Mouse (Mus musculus) lung, postnatal 10 days (tissue): Measurements from ENCODE around the gene Ndufa4l2.
A peak's percentile ranks its signal among the peaks of the same experiment; 100 is the strongest.

Experiments used
- DNase-seq: peaks from one replicate; pipeline ENCODE4 v3.0.0; 2021

The Ndufa4l2 gene

DNA sequence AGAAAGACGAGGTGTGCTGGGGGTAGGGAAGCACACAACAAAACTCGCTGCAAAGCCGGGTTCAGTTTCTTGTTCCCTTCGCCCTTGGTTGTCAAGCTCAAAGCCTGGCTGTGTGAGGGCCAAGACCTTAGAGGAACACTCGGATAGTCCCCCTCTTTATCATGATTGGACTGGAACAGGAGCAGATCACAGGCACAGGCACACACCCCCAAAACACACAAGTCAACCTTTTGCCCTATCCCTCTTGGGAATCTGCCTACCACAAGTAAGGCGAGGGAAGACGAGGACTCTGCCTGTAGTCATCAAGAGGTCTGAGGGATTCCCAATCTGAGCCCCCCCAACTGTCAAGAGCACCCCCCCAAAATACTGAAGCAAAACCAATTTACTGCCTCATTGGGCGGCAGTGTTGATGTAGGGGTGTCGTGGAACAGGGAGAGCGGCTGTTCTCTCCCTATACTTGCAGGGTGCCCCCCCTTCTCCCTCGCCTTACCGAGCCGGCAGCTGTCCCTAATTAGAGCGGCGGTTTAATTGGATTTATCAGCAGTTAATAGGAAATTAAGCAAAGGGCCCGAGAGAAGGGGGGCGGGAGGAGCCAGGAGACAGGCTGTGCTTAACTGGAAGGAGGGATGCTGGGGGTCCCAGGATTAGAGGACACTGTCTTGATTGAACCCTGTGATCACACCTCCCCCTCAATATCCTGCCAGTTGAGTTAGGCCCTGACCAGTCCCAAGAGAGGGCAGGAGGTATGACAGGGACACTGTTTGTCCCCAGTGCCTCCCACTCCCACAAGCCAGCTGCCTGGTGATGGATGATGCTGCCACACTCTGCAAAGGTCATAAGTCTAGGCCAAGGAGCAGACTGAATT, 4.7 kb upstream of the Ndufa4l2 start:
- DNase-seq, result no peak

DNA sequence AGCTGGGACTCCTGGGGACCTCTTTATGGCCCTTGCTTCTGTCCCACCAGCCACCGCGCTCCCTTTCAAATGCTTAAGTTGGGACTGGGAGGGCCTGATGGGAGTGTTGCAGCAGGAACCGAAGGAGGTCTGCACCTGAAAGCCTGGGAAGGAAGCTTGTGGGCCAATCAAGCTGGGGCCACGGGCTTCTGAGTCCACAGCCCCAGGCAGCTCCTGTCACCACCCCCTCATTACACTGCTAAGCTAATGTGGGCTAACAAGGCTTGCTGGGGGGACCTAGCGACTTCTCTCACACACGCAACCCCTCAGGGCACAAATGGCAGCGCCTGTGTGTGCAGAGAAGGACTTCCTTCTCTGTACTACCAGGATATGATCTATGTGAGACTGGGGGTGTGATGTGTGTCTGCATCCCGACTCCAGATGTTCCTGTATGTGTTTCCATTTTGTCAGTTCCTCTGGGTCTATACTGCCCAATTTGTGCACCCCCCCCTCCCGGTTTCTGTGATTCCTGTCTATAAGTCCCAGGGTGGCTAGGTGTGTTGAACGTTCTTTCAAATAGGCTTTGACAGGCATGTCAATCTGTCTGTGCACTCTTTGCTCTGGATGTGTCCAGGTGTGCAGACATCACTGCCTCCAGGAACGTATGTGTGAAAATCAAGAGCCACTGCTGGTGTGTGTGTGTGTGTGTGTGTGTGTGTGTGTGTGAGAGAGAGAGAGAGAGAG, 3.7 kb upstream of the Ndufa4l2 start:
- no peak for DNase-seq

DNA sequence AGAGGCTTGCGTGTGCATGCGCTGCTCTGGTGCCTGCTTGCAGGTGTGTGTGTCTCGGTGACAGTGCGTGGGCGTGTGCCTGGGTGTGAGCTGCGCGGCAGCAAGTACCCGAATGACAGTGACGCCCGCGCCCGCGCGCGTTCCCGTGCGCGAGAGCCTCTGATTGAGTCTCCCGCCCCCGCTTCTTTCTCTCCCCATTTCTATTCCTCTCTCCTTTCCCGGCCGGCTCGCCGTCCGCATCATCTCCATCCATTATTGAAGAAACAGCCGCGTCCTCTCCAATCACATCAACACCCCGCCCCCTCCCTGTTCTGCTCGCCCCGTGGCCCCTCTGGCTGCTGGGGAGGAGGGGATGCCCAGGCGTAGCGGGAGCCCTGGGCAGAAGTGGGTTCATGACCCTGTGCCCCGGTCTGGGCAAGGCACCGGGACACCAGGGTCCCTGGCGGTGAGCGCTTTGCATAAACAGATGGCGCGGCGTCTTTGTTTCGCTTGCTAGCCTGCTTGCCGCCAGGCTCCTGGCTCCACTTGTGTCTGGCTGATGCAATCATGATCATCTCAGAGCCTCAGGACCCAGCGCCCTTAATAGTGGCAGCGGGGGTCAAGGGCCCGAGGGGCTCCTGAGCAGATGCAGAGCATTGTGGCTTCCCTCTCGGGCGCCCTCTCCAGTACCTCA, 3.0 kb upstream of the Ndufa4l2 start:
- DNase-seq, result peak; percentile 61

DNA sequence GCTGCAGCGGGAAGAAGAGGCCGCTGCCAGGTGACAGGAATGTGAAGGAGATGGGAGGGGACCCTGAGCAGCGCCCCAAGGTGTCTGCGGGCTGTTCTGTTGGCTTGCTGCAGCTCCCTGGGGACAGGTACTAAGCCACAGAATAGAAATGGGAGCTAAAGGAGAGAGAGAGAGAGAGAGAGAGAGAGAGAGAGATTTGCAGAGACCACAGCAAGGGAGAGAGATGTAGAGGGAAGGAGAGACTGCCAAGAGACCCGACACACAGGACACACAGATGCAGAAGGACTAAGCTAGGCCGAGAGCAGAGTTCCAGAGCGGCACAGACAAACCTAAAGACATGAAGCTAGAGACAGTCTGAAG, 2.5 kb upstream of the Ndufa4l2 start:
- no peak for DNase-seq

DNA sequence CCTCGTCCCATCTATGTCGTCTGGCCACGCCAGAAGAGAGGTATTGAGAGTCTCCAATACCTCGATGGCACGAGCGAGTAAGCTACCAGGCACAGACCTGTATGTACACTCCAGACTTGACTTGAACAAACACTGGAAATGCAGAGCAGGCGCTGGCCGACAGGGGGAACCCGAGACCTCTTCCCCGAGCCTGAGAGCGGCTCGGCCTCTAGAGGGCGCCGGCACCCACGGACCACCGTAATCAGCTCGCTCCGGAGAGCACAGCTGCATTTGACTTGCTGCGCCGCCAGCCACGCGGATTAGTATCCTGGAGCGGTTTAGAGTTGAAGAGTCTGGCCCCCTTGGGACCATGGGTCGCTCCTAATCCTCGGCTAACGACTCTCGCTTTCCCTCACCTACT, 2.0 kb upstream of the Ndufa4l2 start:
- peak; percentile 94 for DNase-seq

- DNase-seq, result no peak
Observed at GRCm38 (mm10) chr10:127513501-127514091, 1.2 kb upstream of the Ndufa4l2 start.

DNA sequence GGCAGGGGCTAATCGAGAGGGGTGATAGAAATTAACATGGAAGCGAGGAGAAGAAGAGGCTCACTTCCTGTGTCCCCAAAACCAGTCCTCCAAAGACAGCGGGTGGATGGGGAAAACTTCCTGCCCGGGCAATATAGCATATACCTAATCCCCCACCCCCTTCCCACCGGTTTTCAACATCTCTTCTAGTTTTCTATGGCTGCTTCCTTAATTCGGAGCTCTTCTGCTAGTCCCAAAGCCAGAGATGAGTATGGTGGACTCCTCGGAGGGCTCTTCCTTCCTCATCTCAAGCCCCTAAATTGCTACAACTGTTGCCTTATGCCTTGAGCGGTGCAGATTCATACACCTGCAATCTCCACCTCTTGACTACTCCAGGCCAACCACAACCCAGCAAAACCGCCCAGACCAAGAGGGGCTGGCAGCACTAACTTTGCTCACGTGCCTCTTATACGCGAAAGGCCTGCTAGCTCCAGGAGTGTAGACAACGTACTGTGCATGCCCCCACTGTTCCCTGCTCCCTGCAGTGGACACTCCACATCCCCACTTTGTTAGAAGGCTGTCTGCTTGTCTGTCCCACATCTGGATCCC, 562 bp upstream of the Ndufa4l2 start:
- DNase-seq, result no peak

- no peak for DNase-seq
Observed at GRCm38 (mm10) chr10:127515271-127515982, 660 bp downstream of the Ndufa4l2 start.

GRCm38 (mm10) chr10:127515983-127516459, 1.3 kb downstream of the Ndufa4l2 start:
- DNase-seq, result no peak

- DNase-seq, result peak; percentile 74
Observed at GRCm38 (mm10) chr10:127516576-127517260, 2.0 kb downstream of the Ndufa4l2 start.

GRCm38 (mm10) chr10:127517941-127518340, 3.2 kb downstream of the Ndufa4l2 start:
- no peak for DNase-seq

GRCm38 (mm10) chr10:127519041-127519701, 4.4 kb downstream of the Ndufa4l2 start:
- DNase-seq, result no peak

DNA sequence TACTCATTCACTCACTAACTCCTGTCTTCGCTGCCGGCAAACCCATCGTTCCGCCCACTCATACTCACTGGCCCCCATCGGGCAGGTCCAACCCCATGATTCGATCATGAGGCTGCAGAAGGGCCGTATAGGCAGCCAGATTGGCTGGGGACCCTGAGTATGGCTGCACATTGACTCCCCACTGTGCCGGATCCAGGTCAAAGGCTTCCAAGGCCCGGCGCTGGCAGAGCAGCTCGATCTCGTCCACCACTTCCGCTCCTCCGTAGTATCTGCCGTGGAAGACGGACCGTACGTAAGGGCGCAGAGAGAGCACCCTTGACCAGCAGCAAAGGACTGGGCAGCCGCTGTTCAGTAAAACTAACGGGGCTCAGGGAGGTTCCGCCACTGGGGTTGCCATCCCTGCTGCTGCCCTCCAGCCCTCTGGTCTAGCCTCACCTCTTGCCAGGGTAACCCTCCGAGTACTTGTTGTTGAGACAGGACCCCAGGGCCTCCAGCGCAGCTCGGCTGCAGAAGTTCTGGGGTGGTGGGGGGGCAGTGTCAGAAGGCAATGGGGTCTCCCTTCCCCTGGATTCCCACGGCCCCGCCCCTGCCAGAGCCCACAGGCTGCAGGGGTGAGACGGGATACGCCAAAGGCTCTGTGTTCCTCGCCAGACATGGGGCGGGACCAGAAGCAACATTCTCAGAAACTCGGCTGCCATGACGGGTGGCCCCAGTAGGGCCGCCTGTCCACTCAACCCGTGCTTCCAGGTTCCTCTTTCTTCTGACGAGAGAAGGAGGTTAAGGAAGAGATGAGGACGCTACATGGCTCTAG, 5.3 kb downstream of the Ndufa4l2 start:
- no peak for DNase-seq

- no peak for DNase-seq
Observed at GRCm38 (mm10) chr10:127520714-127521357, 6.1 kb downstream of the Ndufa4l2 start.

GRCm38 (mm10) chr10:127521611-127522080, 6.9 kb downstream of the Ndufa4l2 start:
- no peak for DNase-seq

DNA sequence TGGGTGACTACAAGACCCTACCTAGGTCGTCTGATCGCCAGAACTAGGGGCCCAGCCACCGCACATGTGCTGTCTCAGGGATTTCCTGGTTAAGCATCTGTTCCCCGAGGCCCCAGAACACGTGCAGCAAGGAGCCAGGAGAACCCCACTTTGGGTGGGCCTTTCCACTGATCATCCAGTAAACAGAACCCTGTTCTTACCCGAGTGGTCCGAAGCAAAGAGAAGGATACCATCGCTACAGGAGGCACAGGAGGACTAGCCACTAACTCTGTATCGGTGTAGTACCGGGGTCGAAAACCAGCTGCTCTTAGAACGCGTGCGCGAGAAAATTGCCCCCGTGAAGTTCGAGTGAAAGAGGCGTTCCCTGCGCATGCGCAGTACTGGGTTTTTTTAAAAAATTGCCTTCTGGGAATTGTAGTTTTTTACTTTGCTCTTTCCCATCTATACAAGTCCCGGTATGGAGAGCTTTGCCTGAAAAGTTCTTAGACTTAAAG, 7.4 kb downstream of the Ndufa4l2 start, which contains the start of gene Shmt2:
Gene Shmt2, minus strand, starts transcription at position 357 of the 494 bp plus-strand sequence.
- peak; percentile 90 for DNase-seq

- DNase-seq, result no peak
Observed at GRCm38 (mm10) chr10:127524646-127525255, 10.0 kb downstream of the Ndufa4l2 start.

DNA sequence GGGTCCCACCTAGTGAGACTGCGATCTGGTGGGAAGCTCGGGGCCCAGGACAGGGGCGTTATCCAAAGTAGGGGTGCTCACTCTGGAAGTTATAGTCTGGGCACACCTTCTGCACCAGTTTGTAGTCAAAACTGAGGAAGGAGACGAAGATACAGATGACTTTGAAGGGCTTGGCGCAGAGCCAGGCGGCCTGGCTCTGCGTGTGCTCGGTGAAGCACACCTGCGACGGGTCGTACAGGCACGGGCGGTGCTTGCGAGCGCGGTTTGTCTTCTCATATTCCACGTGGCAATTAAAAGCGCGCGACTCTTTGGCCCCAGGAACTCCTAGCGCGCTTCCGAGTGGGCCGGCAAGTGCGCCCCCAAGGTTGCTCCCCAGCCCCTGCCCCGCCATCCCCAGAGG, 11.3 kb downstream of the Ndufa4l2 start:
- DNase-seq, result no peak
